Mouse (Mus musculus): ENCODE measurements around the gene Slc3a1. TPM values are rescaled to one million over a fixed set of nuclear protein-coding genes. Genes with fewer than 3 reads are reported as not detected.

Gene Slc3a1
- polyA plus RNA-seq, 1 experiment from 2014 or later: 0.32 TPM

DNA sequence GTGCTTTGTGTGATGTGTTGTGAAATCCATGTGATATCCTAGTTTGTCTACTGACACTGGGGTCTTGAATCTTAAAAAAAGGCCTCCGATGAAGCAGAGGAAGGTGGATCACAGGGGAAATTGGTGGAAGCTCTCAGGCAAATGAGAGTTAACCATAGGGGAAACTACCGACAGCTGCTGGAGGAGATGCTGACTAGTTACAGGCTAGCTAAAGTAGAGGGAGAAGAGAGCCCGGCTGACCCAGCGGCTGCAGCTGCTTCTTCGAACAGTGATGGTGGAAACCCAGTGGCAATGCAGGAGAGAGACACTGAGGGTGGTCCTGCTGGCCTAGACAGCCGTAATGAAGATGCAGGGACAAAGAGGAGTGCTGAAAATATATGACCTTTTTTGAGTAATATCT lies 14.7 kb upstream of the Slc3a1 start:
- Histone ChIP-seq H3K4me3 (ENCODE audit: low read depth, low read length) (no peak overlapping the region), H3K9me3 (ENCODE audit: control insufficient read depth, low read length) (no peaks in the 10 kb centered on the region), H3K9ac (ENCODE audit: low read depth, low read length) (no peak overlapping the region), H3K4me1 (ENCODE audit: control insufficient read depth, insufficient read depth, low read length) (no peaks in the 10 kb centered on the region), H3K36me3 (ENCODE audit: control insufficient read depth, insufficient read depth, low read length) (peaks cover 17% of the 10 kb centered on the region), H3K4me2 (ENCODE audit: low read depth, low read length) (no peak overlapping the region), H3K27me3 (replicated peaks; ENCODE audit: control insufficient read depth, insufficient read depth, low read length) (no peaks in the 10 kb centered on the region), H3K27ac (replicated peaks; ENCODE audit: low read depth, low read length) (no peak overlapping the region)
- ATAC-seq (ENCODE audit: low read depth): no peak
- WGBS: 82% methylated on average over 6 of the region's 6 CpGs
- DNase-seq (ENCODE audit: low spot score): no peak

DNA sequence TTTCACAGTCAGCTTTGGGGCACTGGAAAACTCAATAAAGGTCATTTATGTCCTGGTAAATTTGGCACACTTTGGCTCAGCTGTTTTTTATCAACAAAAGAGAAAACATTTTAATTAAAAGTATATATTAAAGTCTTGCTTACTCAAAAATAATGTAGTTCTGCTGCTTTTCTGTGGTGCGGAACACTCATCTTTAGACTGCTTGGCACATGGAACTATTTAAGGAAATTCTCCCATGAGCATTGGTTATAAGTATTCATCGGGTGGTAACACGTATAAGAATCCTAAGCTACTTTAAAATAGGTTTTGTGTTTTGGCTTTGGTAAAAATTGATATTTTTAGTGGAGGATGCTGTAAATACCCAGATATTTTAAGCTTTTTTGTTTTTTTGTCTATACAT lies 13.5 kb upstream of the Slc3a1 start:
- Histone ChIP-seq H3K36me3 (ENCODE audit: control insufficient read depth, insufficient read depth, low read length) (peaks cover 17% of the 10 kb centered on the region), H3K9me3 (ENCODE audit: control insufficient read depth, low read length) (no peaks in the 10 kb centered on the region), H3K4me1 (ENCODE audit: control insufficient read depth, insufficient read depth, low read length) (no peaks in the 10 kb centered on the region), H3K4me2 (ENCODE audit: low read depth, low read length) (no peak overlapping the region), H3K9ac (ENCODE audit: low read depth, low read length) (no peak overlapping the region), H3K4me3 (ENCODE audit: low read depth, low read length) (no peak overlapping the region), H3K27ac (replicated peaks; ENCODE audit: low read depth, low read length) (no peak overlapping the region), H3K27me3 (replicated peaks; ENCODE audit: control insufficient read depth, insufficient read depth, low read length) (no peaks in the 10 kb centered on the region)
- 70% methylated on average over 3 of the region's 3 CpGs for WGBS
- ATAC-seq (ENCODE audit: low read depth): no peak
- no peak for DNase-seq (ENCODE audit: low spot score)

GRCm38 (mm10) chr17:85018344-85018743 lies 9.8 kb upstream of the Slc3a1 start:
- no peaks in the 10 kb centered on the region for H3K27me3 ChIP-seq (replicated peaks; ENCODE audit: control insufficient read depth, insufficient read depth, low read length)
- no peak overlapping the region for H3K27ac ChIP-seq (replicated peaks; ENCODE audit: low read depth, low read length)
- no peak for ATAC-seq (ENCODE audit: low read depth)
- H3K9me3 ChIP-seq (ENCODE audit: control insufficient read depth, low read length): no peaks in the 10 kb centered on the region
- H3K4me3 ChIP-seq (ENCODE audit: low read depth, low read length): no peak overlapping the region
- H3K9ac ChIP-seq (ENCODE audit: low read depth, low read length): no peak overlapping the region
- H3K36me3 ChIP-seq (ENCODE audit: control insufficient read depth, insufficient read depth, low read length): no peaks in the 10 kb centered on the region
- DNase-seq (ENCODE audit: low spot score): no peak
- no peak overlapping the region for H3K4me2 ChIP-seq (ENCODE audit: low read depth, low read length)
- WGBS: 82% methylated on average over 3 of the region's 3 CpGs
- H3K4me1 ChIP-seq (ENCODE audit: control insufficient read depth, insufficient read depth, low read length): no peaks in the 10 kb centered on the region

DNA sequence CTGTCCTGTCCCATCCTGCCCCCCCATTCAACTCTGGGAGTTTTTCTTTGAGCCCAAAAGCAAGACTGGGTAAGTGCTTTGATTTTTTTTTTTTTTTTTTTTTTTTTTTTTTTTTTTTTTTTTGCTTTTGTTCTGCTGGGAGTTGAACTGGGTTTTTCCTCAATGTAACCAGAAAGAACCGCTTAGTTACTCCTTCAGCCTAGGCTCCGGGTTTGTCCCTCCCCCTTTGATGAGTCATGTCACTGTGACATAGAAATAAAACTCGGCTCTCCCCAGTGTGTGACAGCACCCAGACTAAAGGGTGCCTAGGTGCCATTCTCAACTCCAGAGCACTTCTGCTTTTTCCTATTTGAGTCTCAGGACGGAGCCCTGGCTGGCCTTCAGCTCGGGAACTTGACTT lies 9.4 kb upstream of the Slc3a1 start:
- no peak overlapping the region for H3K9ac ChIP-seq (ENCODE audit: low read depth, low read length)
- H3K27me3 ChIP-seq (replicated peaks; ENCODE audit: control insufficient read depth, insufficient read depth, low read length): no peaks in the 10 kb centered on the region
- H3K27ac ChIP-seq (replicated peaks; ENCODE audit: low read depth, low read length): no peak overlapping the region
- DNase-seq (ENCODE audit: low spot score): no peak
- no peak overlapping the region for H3K4me3 ChIP-seq (ENCODE audit: low read depth, low read length)
- WGBS: 78% methylated on average over 5 of the region's 5 CpGs
- no peaks in the 10 kb centered on the region for H3K4me1 ChIP-seq (ENCODE audit: control insufficient read depth, insufficient read depth, low read length)
- no peaks in the 10 kb centered on the region for H3K9me3 ChIP-seq (ENCODE audit: control insufficient read depth, low read length)
- H3K4me2 ChIP-seq (ENCODE audit: low read depth, low read length): no peak overlapping the region
- no peaks in the 10 kb centered on the region for H3K36me3 ChIP-seq (ENCODE audit: control insufficient read depth, insufficient read depth, low read length)
- ATAC-seq (ENCODE audit: low read depth): no peak

DNA sequence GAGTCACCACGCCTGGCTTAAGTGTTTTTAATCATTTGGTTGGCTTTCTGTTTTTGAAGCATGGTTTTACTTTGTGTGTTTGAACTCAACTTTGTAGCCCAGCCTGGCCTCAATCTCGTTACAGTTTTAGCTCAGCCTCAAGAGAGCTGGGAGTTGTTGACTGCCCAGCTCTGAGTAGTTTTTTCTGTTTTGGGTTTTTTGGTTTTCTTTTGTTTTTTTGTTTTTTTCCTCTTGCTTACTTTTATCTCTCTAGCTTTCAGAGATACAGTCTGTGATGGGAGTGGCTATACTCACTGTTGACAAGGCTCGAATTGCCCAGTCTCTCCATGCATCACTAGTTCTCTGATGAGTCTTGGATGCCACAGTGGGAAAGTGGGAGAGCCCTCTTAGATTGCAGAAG lies 7.8 kb upstream of the Slc3a1 start:
- Histone ChIP-seq H3K9me3 (ENCODE audit: control insufficient read depth, low read length) (no peaks in the 10 kb centered on the region), H3K27ac (replicated peaks; ENCODE audit: low read depth, low read length) (no peak overlapping the region), H3K4me3 (ENCODE audit: low read depth, low read length) (no peak overlapping the region), H3K4me2 (ENCODE audit: low read depth, low read length) (no peak overlapping the region), H3K27me3 (replicated peaks; ENCODE audit: control insufficient read depth, insufficient read depth, low read length) (no peaks in the 10 kb centered on the region), H3K9ac (ENCODE audit: low read depth, low read length) (no peak overlapping the region), H3K36me3 (ENCODE audit: control insufficient read depth, insufficient read depth, low read length) (no peaks in the 10 kb centered on the region), H3K4me1 (ENCODE audit: control insufficient read depth, insufficient read depth, low read length) (no peaks in the 10 kb centered on the region)
- WGBS: 83% methylated on average over 3 of the region's 3 CpGs
- ATAC-seq (ENCODE audit: low read depth) (no peak), DNase-seq (ENCODE audit: low spot score) (no peak)

GRCm38 (mm10) chr17:85023247-85024167 lies 4.7 kb upstream of the Slc3a1 start:
- no peaks in the 10 kb centered on the region for H3K4me1 ChIP-seq (ENCODE audit: control insufficient read depth, insufficient read depth, low read length)

DNA sequence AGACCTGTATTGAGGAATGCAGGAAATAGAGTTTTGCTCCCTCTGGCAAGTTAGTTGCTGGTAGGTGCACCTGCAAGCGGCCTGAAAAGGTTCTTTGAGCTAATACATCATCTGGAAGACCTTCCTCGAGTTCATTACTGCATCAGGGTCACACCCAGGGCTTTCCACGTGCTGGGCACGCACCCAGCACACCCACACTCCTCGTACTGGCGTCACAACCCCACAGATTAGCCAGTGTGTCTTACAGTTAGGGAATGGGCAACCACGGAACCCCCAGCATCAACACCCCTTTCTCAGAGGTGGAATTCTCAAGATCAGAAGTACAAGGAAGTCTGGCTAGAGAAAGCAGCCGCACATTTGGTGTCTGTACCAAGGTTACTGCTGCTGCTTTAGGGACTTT lies 3.9 kb upstream of the Slc3a1 start:
- no peaks in the 10 kb centered on the region for H3K36me3 ChIP-seq (ENCODE audit: control insufficient read depth, insufficient read depth, low read length)
- H3K27ac ChIP-seq (replicated peaks; ENCODE audit: low read depth, low read length): no peak overlapping the region
- DNase-seq (ENCODE audit: low spot score): no peak
- 86% methylated on average over 8 of the region's 8 CpGs for WGBS
- H3K4me3 ChIP-seq (ENCODE audit: low read depth, low read length): no peak overlapping the region
- H3K9me3 ChIP-seq (ENCODE audit: control insufficient read depth, low read length): no peaks in the 10 kb centered on the region
- ATAC-seq (ENCODE audit: low read depth): no peak
- H3K4me2 ChIP-seq (ENCODE audit: low read depth, low read length): no peak overlapping the region
- no peaks in the 10 kb centered on the region for H3K4me1 ChIP-seq (ENCODE audit: control insufficient read depth, insufficient read depth, low read length)
- H3K9ac ChIP-seq (ENCODE audit: low read depth, low read length): no peak overlapping the region
- no peaks in the 10 kb centered on the region for H3K27me3 ChIP-seq (replicated peaks; ENCODE audit: control insufficient read depth, insufficient read depth, low read length)

More at GRCm38 (mm10) chr17:85023247-85024167, 4.7 kb upstream of the Slc3a1 start:
- DNase-seq (ENCODE audit: low spot score) (peak; percentile 87), ATAC-seq (ENCODE audit: low read depth) (peak; percentile 39)
- H3K27ac ChIP-seq (replicated peaks; ENCODE audit: low read depth, low read length): no peak overlapping the region
- WGBS: 59% methylated on average over 22 of the region's 22 CpGs
- H3K9me3 ChIP-seq (ENCODE audit: control insufficient read depth, low read length): no peaks in the 10 kb centered on the region
- H3K9ac ChIP-seq (ENCODE audit: low read depth, low read length): no peak overlapping the region
- no peaks in the 10 kb centered on the region for H3K27me3 ChIP-seq (replicated peaks; ENCODE audit: control insufficient read depth, insufficient read depth, low read length)
- H3K36me3 ChIP-seq (ENCODE audit: control insufficient read depth, insufficient read depth, low read length): no peaks in the 10 kb centered on the region
- peak overlapping the region; percentile 16; the same call in 1 of the 2 replicates for H3K4me2 ChIP-seq (ENCODE audit: low read depth, low read length)
- no peak overlapping the region for H3K4me3 ChIP-seq (ENCODE audit: low read depth, low read length)

- no peak overlapping the region for H3K27ac ChIP-seq (replicated peaks; ENCODE audit: low read depth, low read length)
- ATAC-seq (ENCODE audit: low read depth) (no peak), DNase-seq (ENCODE audit: low spot score) (no peak)
- H3K9me3 ChIP-seq (ENCODE audit: control insufficient read depth, low read length): no peaks in the 10 kb centered on the region
- no peaks in the 10 kb centered on the region for H3K36me3 ChIP-seq (ENCODE audit: control insufficient read depth, insufficient read depth, low read length)
- no peaks in the 10 kb centered on the region for H3K27me3 ChIP-seq (replicated peaks; ENCODE audit: control insufficient read depth, insufficient read depth, low read length)
- H3K9ac ChIP-seq (ENCODE audit: low read depth, low read length): no peak overlapping the region
- H3K4me3 ChIP-seq (ENCODE audit: low read depth, low read length): no peak overlapping the region
- 93% methylated on average over 6 of the region's 6 CpGs for WGBS
- no peak overlapping the region for H3K4me2 ChIP-seq (ENCODE audit: low read depth, low read length)
- H3K4me1 ChIP-seq (ENCODE audit: control insufficient read depth, insufficient read depth, low read length): no peaks in the 10 kb centered on the region
These were observed 3.0 kb upstream of the Slc3a1 start for GRCm38 (mm10) chr17:85025151-85025550.

GRCm38 (mm10) chr17:85026436-85026835 lies 1.7 kb upstream of the Slc3a1 start:
- no peak overlapping the region for H3K9ac ChIP-seq (ENCODE audit: low read depth, low read length)
- no peak for ATAC-seq (ENCODE audit: low read depth)
- no peaks in the 10 kb centered on the region for H3K36me3 ChIP-seq (ENCODE audit: control insufficient read depth, insufficient read depth, low read length)
- no peak overlapping the region for H3K27ac ChIP-seq (replicated peaks; ENCODE audit: low read depth, low read length)
- 93% methylated on average over 6 of the region's 6 CpGs for WGBS
- DNase-seq (ENCODE audit: low spot score): no peak
- no peak overlapping the region for H3K4me3 ChIP-seq (ENCODE audit: low read depth, low read length)
- H3K9me3 ChIP-seq (ENCODE audit: control insufficient read depth, low read length): no peaks in the 10 kb centered on the region
- no peaks in the 10 kb centered on the region for H3K27me3 ChIP-seq (replicated peaks; ENCODE audit: control insufficient read depth, insufficient read depth, low read length)
- H3K4me1 ChIP-seq (ENCODE audit: control insufficient read depth, insufficient read depth, low read length): no peaks in the 10 kb centered on the region
- no peak overlapping the region for H3K4me2 ChIP-seq (ENCODE audit: low read depth, low read length)
